Mouse (Mus musculus) G1E (cell line): ENCODE measurements at regions not wholly inside any gene's neighbourhood (a gene's known extent, or its start where the extent isn't known, plus 50 kb on each side); places are given as distances from the start of the nearest gene placed in this dataset.

ENCODE experiments used
- CTCF ChIP-seq: IDR thresholded peaks from 2 replicates; pipeline ENCODE4 v1.5.1; 2012; ENCODE audit warnings: low read depth, low read length, inconsistent platforms, mixed read lengths
- TAL1 ChIP-seq: conservative IDR thresholded peaks from 2 replicates; pipeline ENCODE4 v1.6.1; 2012; ENCODE audit warnings: low read depth, low read length, inconsistent platforms, mixed read lengths

DNA sequence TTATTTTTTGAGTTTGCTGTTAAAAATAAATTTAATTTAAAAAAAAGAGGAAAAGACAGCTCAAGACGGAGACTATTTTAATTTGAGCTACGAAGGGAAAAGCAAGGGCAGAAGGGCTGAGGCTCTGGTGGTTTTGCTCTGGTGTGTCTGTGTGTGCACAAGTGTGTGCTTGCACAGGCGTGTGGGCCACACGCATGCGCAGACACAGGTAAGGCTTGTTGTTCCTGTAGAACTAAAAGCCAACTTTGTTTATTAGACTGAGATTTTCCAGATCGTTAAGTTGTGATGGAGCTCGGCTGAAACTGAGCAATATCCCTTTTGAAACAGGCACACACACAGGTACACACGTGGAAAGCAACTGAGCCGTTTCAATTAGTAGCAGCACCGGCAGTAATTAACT, 183.1 kb downstream of the Cdc5l start:
- TF ChIP-seq CTCF (no peak), TAL1 (no peak)
